Mouse (Mus musculus): Measurements from ENCODE around the gene Chst15.

DNA sequence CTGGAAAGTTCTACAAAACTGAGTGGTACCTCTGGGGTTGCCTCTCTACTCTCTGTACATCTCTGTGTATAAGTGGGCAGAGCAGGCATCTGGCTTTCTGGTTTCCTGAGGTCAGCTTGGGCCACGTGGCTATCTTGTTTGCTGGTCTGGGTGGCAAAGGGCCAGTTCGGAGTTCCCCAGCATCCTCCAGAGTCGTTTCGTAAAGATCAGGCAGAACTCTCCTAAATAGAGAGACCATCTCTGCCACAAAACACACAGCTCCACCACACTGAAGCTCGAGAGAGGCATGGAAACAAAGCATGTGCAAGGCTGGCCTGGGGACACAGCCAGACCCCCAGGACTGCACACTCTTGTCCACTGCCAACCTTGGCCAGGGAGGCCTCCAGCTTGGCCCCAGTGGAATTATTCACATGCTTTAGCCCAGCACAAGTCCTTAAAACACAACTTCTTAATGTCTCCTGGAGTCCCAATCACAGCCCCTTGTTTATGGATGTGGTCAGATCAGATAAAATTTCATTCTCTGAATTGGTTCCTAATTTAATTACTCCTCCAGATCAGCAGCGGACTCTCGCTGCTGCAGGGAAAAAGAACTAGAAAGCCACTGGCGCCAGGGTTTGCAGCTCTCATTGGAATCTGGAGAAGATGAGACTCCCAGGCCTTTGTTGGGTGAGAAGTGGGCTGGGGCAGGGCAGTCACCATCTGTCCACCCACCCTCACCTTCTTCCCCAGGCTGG lies 14.4 kb downstream of the Chst15 start:
- no peak for TF ChIP-seq CTCF (IDR thresholded peaks at IDR 0.05)
- no peak for TF ChIP-seq POLR2A (IDR thresholded peaks at IDR 0.05; ENCODE audit: insufficient read depth, low read depth, low read length)
- no peak for TF ChIP-seq EP300 (IDR thresholded peaks at IDR 0.05; ENCODE audit: insufficient read depth, low read depth, low read length)

Data from heart, adult 2 months (tissue).